Mouse (Mus musculus): ENCODE measurements at regions not wholly inside any gene's neighbourhood (a gene's known extent, or its start where the extent isn't known, plus 50 kb on each side); places are given as distances from the start of the nearest gene placed in this dataset.

GRCm38 (mm10) chr17:70920181-70920580 is 66.8 kb upstream of the Tgif1 start:
- TF ChIP-seq CTCF (IDR thresholded peaks at IDR 0.05) (no peak), EP300 (IDR thresholded peaks at IDR 0.05) (no peak)

Data from lung, postnatal 0 days (tissue).